In genomic region chr1:24248294-24249104, GRCm38 (mm10) we compare ENCODE assay signal across 11 mouse cellular contexts.
DNase-seq lines count a peak whose midpoint lies in the region; ATAC-seq lines count a peak whose summit lies in the region.
"Had no signal": no experiment of that assay in that cellular context is flagged by ENCODE, and none has a peak within 500 bp of the region (broad histone marks: within the 10 kb centered on the region; RNA-seq: fewer than 3 reads in every experiment).

No protein-coding gene starts in this region.

- H3K36me3 ChIP-seq in forebrain, embryonic 13.5 days (ENCODE audit: poor library complexity, severe bottlenecking) = no peaks in the 10 kb centered on the region
- H3K36me3 ChIP-seq in forebrain, embryonic 10.5 days (replicated peaks) = no peaks in the 10 kb centered on the region
- H3K36me3 ChIP-seq in forebrain, embryonic 16.5 days (ENCODE audit: control insufficient read depth, insufficient read depth) = no peaks in the 10 kb centered on the region
- no peaks in the 10 kb centered on the region for H3K36me3 ChIP-seq in midbrain, embryonic 14.5 days (ENCODE audit: control insufficient read depth, insufficient read depth, low read length)
- H3K36me3 ChIP-seq: heart, embryonic 13.5 days; liver, embryonic 13.5 days had no signal

- peaks cover 10% of the 10 kb centered on the region for H3K4me1 ChIP-seq in forebrain, embryonic 13.5 days
- H3K4me1 ChIP-seq in forebrain, embryonic 10.5 days = peaks cover 18% of the 10 kb centered on the region
- peaks cover 10% of the 10 kb centered on the region for H3K4me1 ChIP-seq in forebrain, embryonic 16.5 days (replicated peaks; ENCODE audit: control insufficient read depth, insufficient read depth, low read length)
- peaks cover 7% of the 10 kb centered on the region; the same call in 1 of the 2 replicates for H3K4me1 ChIP-seq in midbrain, embryonic 14.5 days (ENCODE audit: control insufficient read depth, insufficient read depth, low read length)
- H3K4me1 ChIP-seq: heart, embryonic 13.5 days; liver, embryonic 13.5 days had no signal

- H3K4me3 ChIP-seq in forebrain, embryonic 13.5 days = no peak overlapping the region
- H3K4me3 ChIP-seq in forebrain, embryonic 10.5 days = no peak overlapping the region
- no peak overlapping the region for H3K4me3 ChIP-seq in forebrain, embryonic 16.5 days (replicated peaks; ENCODE audit: low read length)
- no peak overlapping the region for H3K4me3 ChIP-seq in midbrain, embryonic 14.5 days (replicated peaks; ENCODE audit: low read depth, low read length)
- H3K4me3 ChIP-seq: heart, embryonic 13.5 days; liver, embryonic 13.5 days had no signal

- H3K4me2 ChIP-seq in forebrain, embryonic 13.5 days = no peak overlapping the region
- H3K4me2 ChIP-seq in forebrain, embryonic 16.5 days (ENCODE audit: low read length) = no peak overlapping the region
- H3K4me2 ChIP-seq in midbrain, embryonic 14.5 days (ENCODE audit: low read length) = no peak overlapping the region
- H3K4me2 ChIP-seq: heart, embryonic 13.5 days; liver, embryonic 13.5 days had no signal

- H3K9ac ChIP-seq in forebrain, embryonic 13.5 days = no peak overlapping the region
- H3K9ac ChIP-seq in forebrain, embryonic 16.5 days (replicated peaks; ENCODE audit: low read depth, low read length) = peak overlapping the region; percentile 43
- H3K9ac ChIP-seq in midbrain, embryonic 14.5 days (replicated peaks; ENCODE audit: low read length) = 0 out of 2 replicates have a peak overlapping the region, but pooled peaks have one; percentile 4
- H3K9ac ChIP-seq: heart, embryonic 13.5 days; liver, embryonic 13.5 days had no signal

- H3K27ac ChIP-seq in forebrain, embryonic 13.5 days = no peak overlapping the region
- no peak overlapping the region for H3K27ac ChIP-seq in forebrain, embryonic 10.5 days
- no peak overlapping the region for H3K27ac ChIP-seq in forebrain, embryonic 16.5 days (ENCODE audit: low read length)
- H3K27ac ChIP-seq in midbrain, embryonic 14.5 days (replicated peaks; ENCODE audit: low read depth, low read length) = peak overlapping the region; percentile 63
- H3K27ac ChIP-seq: heart, embryonic 13.5 days; liver, embryonic 13.5 days had no signal

- no peaks in the 10 kb centered on the region for H3K9me3 ChIP-seq in forebrain, embryonic 13.5 days (replicated peaks)
- no peaks in the 10 kb centered on the region for H3K9me3 ChIP-seq in forebrain, embryonic 10.5 days
- H3K9me3 ChIP-seq in forebrain, embryonic 16.5 days (ENCODE audit: control insufficient read depth, low read length) = no peaks in the 10 kb centered on the region
- no peaks in the 10 kb centered on the region for H3K9me3 ChIP-seq in midbrain, embryonic 14.5 days (ENCODE audit: control insufficient read depth, low read length)
- H3K9me3 ChIP-seq: heart, embryonic 13.5 days; liver, embryonic 13.5 days had no signal

- DNase-seq in forebrain, embryonic 10.5 days (ENCODE audit: extremely low spot score, low spot score) = no peak
- peak; percentile 31 for DNase-seq in brain, adult 2 months (ENCODE audit: low read depth, low spot score)
- peak; percentile 35 for DNase-seq in midbrain, embryonic 14.5 days
- no peak for DNase-seq in spleen, postnatal 10 days (ENCODE audit: low spot score in 2 of 2)
- DNase-seq in heart, postnatal 4 days = no peak
- no peak for DNase-seq in gastrocnemius, postnatal 25 days
- DNase-seq: liver, embryonic 13.5 days had no signal

- peak; percentile 64 for ATAC-seq in forebrain, embryonic 13.5 days
- ATAC-seq in forebrain, embryonic 16.5 days = peak; percentile 67
- peak; percentile 68 for ATAC-seq in midbrain, embryonic 14.5 days (ENCODE audit: low FRiP score, low TSS enrichment)
- ATAC-seq: intestine, postnatal 0 days had no signal

- 72% methylated on average over 10 of the region's 10 CpGs for WGBS in forebrain, embryonic 13.5 days
- WGBS in forebrain, embryonic 10.5 days = 77% methylated on average over 10 of the region's 10 CpGs
- 63% methylated on average over 10 of the region's 10 CpGs for WGBS in forebrain, embryonic 16.5 days
- 68% methylated on average over 10 of the region's 10 CpGs for WGBS in midbrain, embryonic 14.5 days

- H3K27me3 ChIP-seq in forebrain, embryonic 13.5 days = no peaks in the 10 kb centered on the region
- H3K27me3 ChIP-seq in forebrain, embryonic 10.5 days (ENCODE audit: poor library complexity, severe bottlenecking) = peaks cover 9% of the 10 kb centered on the region; the same call in 1 of the 2 replicates
- H3K27me3 ChIP-seq in forebrain, embryonic 16.5 days (replicated peaks; ENCODE audit: control insufficient read depth, insufficient read depth, low read length) = no peaks in the 10 kb centered on the region
- H3K27me3 ChIP-seq in midbrain, embryonic 14.5 days (ENCODE audit: control insufficient read depth, insufficient read depth, low read length) = no peaks in the 10 kb centered on the region
- H3K27me3 ChIP-seq: heart, embryonic 13.5 days; liver, embryonic 13.5 days had no signal

Comparison
In these comparisons a context has a peak if more than half of its experiments do, and no peak if none do; other contexts are left out.
1. DNase-seq: peak in brain, adult 2 months (single experiment) and midbrain, embryonic 14.5 days (single experiment); none in forebrain, embryonic 10.5 days (single experiment), spleen, postnatal 10 days (0 of 2), heart, postnatal 4 days (single experiment) and gastrocnemius, postnatal 25 days (single experiment).
2. Peak in every context shown above with its lines, with median percentiles within 50 percentile points of each other: ATAC-seq.